Mouse (Mus musculus): ENCODE results near the gene Trhr2. TPM values are rescaled to one million over a fixed set of nuclear protein-coding genes. Genes with fewer than 3 reads are reported as not detected.

Trhr2 gene
- total RNA-seq, 2 experiments from 2014 or later = not detected

Other genes with a start within 250 kb of the Trhr2 start
- gene Zfpm1, start 78.6 kb downstream of the Trhr2 start, total RNA-seq (2021) = 10 to 100 TPM; 10.6 to 12.8 TPM
- 10 to 100 TPM; 23.7 to 27.8 TPM for gene Zc3h18, start 15.9 kb upstream of the Trhr2 start, total RNA-seq (2021)
- gene Il17c, start 61.3 kb upstream of the Trhr2 start, total RNA-seq (2021) = not detected
- 10 to 100 TPM; 23.8 to 28.6 TPM for gene Cyba, start 72.2 kb upstream of the Trhr2 start, total RNA-seq (2021)
- 1 to 10 TPM; 6.9 to 7.9 TPM for gene Mvd, start 82.7 kb upstream of the Trhr2 start, total RNA-seq (2021)
- gene Snai3, start 100.0 kb upstream of the Trhr2 start, total RNA-seq (2021) = 1 to 10 TPM; 2.5 to 3.1 TPM
- 10 to 100 TPM; 26.2 to 28.0 TPM for gene Rnf166, start 115.3 kb upstream of the Trhr2 start, total RNA-seq (2021)
- gene Ctu2, start 115.4 kb upstream of the Trhr2 start, total RNA-seq (2021) = 10 to 100 TPM; 12.0 to 13.3 TPM
- gene Piezo1, start 190.6 kb upstream of the Trhr2 start, total RNA-seq (2021) = 10 to 100 TPM; 24.5 to 30.9 TPM
- gene Cdt1, start 207.3 kb upstream of the Trhr2 start, total RNA-seq (2021) = 1 to 10 TPM; 5.8 to 8.1 TPM
- 10 to 100 TPM; 41.4 to 45.2 TPM for gene Aprt, start 216.2 kb upstream of the Trhr2 start, total RNA-seq (2021)